9 mouse cellular contexts compared by ENCODE assay signal in genomic region chr1:132046143-132046735, GRCm38 (mm10). TPM values are rescaled to one million over a fixed set of nuclear protein-coding genes. Genes with fewer than 3 reads are reported as not detected.
DNase-seq lines count a peak whose midpoint lies in the region; ATAC-seq lines count a peak whose summit lies in the region.
"Had no signal": no experiment of that assay in that cellular context is flagged by ENCODE, and none has a peak within 500 bp of the region (broad histone marks: within the 10 kb centered on the region; RNA-seq: fewer than 3 reads in every experiment).

No protein-coding gene starts in this region.

- H3K9ac ChIP-seq in heart, embryonic 11.5 days (ENCODE audit: low read depth, low read length): no peak overlapping the region
- no peak overlapping the region for H3K9ac ChIP-seq in intestine, embryonic 15.5 days
- no peak overlapping the region for H3K9ac ChIP-seq in midbrain, embryonic 14.5 days (replicated peaks; ENCODE audit: low read length)
- H3K9ac ChIP-seq: midbrain, embryonic 12.5 days had no signal

- ATAC-seq in heart, embryonic 11.5 days (replicated peaks; ENCODE audit: insufficient number of reproducible peaks, low FRiP score, low TSS enrichment): no peak
- 0 out of 2 replicates have a peak, but pooled peaks have one; percentile 61 for ATAC-seq in intestine, embryonic 15.5 days
- peak; percentile 40; the same call in 1 of the 2 replicates for ATAC-seq in midbrain, embryonic 14.5 days (ENCODE audit: low FRiP score, low TSS enrichment)

- no peaks in the 10 kb centered on the region for H3K9me3 ChIP-seq in heart, embryonic 11.5 days (replicated peaks; ENCODE audit: control insufficient read depth, low read length)
- no peaks in the 10 kb centered on the region for H3K9me3 ChIP-seq in intestine, embryonic 15.5 days
- no peaks in the 10 kb centered on the region for H3K9me3 ChIP-seq in limb, embryonic 10.5 days (replicated peaks)
- H3K9me3 ChIP-seq in midbrain, embryonic 14.5 days (ENCODE audit: control insufficient read depth, low read length): no peaks in the 10 kb centered on the region
- H3K9me3 ChIP-seq: midbrain, embryonic 12.5 days had no signal

- DNase-seq in heart, adult 11 months: peak; percentile 96
- DNase-seq in cerebellum, adult 9-10 months: peak; percentile 69
- DNase-seq in gastrocnemius, adult 18-20 months (ENCODE audit: low spot score): peak; percentile 65
- DNase-seq in limb, embryonic 10.5 days (ENCODE audit: low spot score): peak; percentile 80
- DNase-seq in midbrain, embryonic 14.5 days: peak; percentile 84
- peak; percentile 56 for DNase-seq in spleen, adult 12 weeks (ENCODE audit: low spot score)

- H3K27me3 ChIP-seq in heart, embryonic 11.5 days (ENCODE audit: control insufficient read depth, insufficient read depth, low read length): no peaks in the 10 kb centered on the region
- H3K27me3 ChIP-seq in intestine, embryonic 15.5 days (replicated peaks): no peaks in the 10 kb centered on the region
- H3K27me3 ChIP-seq in limb, embryonic 10.5 days (ENCODE audit: low read depth, poor library complexity, severe bottlenecking): no peaks in the 10 kb centered on the region
- H3K27me3 ChIP-seq in midbrain, embryonic 14.5 days (ENCODE audit: control insufficient read depth, insufficient read depth, low read length): no peaks in the 10 kb centered on the region
- H3K27me3 ChIP-seq: midbrain, embryonic 12.5 days had no signal

- no peaks in the 10 kb centered on the region for H3K36me3 ChIP-seq in heart, embryonic 11.5 days (ENCODE audit: control insufficient read depth, insufficient read depth, low read length)
- no peaks in the 10 kb centered on the region for H3K36me3 ChIP-seq in intestine, embryonic 15.5 days
- no peaks in the 10 kb centered on the region for H3K36me3 ChIP-seq in limb, embryonic 10.5 days
- no peaks in the 10 kb centered on the region for H3K36me3 ChIP-seq in midbrain, embryonic 14.5 days (ENCODE audit: control insufficient read depth, insufficient read depth, low read length)
- H3K36me3 ChIP-seq: midbrain, embryonic 12.5 days had no signal

- H3K4me1 ChIP-seq in heart, embryonic 11.5 days (ENCODE audit: control insufficient read depth, insufficient read depth, low read length): no peaks in the 10 kb centered on the region
- H3K4me1 ChIP-seq in intestine, embryonic 15.5 days (replicated peaks): no peaks in the 10 kb centered on the region
- H3K4me1 ChIP-seq in limb, embryonic 10.5 days: no peaks in the 10 kb centered on the region
- no peaks in the 10 kb centered on the region for H3K4me1 ChIP-seq in midbrain, embryonic 14.5 days (ENCODE audit: control insufficient read depth, insufficient read depth, low read length)
- H3K4me1 ChIP-seq: midbrain, embryonic 12.5 days had no signal

- H3K4me2 ChIP-seq in heart, embryonic 11.5 days: no peak overlapping the region
- H3K4me2 ChIP-seq in intestine, embryonic 15.5 days (replicated peaks): no peak overlapping the region
- H3K4me2 ChIP-seq in midbrain, embryonic 14.5 days (ENCODE audit: low read length): no peak overlapping the region
- H3K4me2 ChIP-seq: midbrain, embryonic 12.5 days had no signal

- no peak overlapping the region for H3K4me3 ChIP-seq in heart, embryonic 11.5 days (ENCODE audit: low read depth, low read length)
- no peak overlapping the region for H3K4me3 ChIP-seq in intestine, embryonic 15.5 days (replicated peaks)
- no peak overlapping the region for H3K4me3 ChIP-seq in limb, embryonic 10.5 days
- no peak overlapping the region for H3K4me3 ChIP-seq in midbrain, embryonic 14.5 days (replicated peaks; ENCODE audit: low read depth, low read length)
- H3K4me3 ChIP-seq: midbrain, embryonic 12.5 days had no signal

- WGBS in heart, embryonic 11.5 days (ENCODE audit: insufficient replicate concordance): 20% methylated on average over 15 of the region's 15 CpGs
- 20% methylated on average over 15 of the region's 15 CpGs for WGBS in intestine, embryonic 15.5 days
- 24% methylated on average over 15 of the region's 15 CpGs for WGBS in limb, embryonic 10.5 days
- WGBS in midbrain, embryonic 14.5 days: 28% methylated on average over 15 of the region's 15 CpGs

- H3K27ac ChIP-seq in heart, embryonic 11.5 days (ENCODE audit: low read depth, low read length): no peak overlapping the region
- no peak overlapping the region for H3K27ac ChIP-seq in intestine, embryonic 15.5 days
- no peak overlapping the region for H3K27ac ChIP-seq in limb, embryonic 10.5 days
- H3K27ac ChIP-seq in midbrain, embryonic 14.5 days (replicated peaks; ENCODE audit: low read depth, low read length): no peak overlapping the region
- H3K27ac ChIP-seq: midbrain, embryonic 12.5 days had no signal

RNA-seq across cellular contexts. Expression of gene Mfsd4a, which starts 21.6 kb away (rescaled TPM):
- polyA plus RNA-seq in heart, embryonic 11.5 days (2014; fragmentation: Nextera tagmentation; extraction: Ambion mirVana): 8.1 and 11.1 TPM in 2 replicates
- total RNA-seq in gastrocnemius, adult 18-20 months (2021): 10 to 100 TPM; 12.1 to 14.6 TPM
- polyA plus RNA-seq in intestine, embryonic 15.5 days (2015; fragmentation: Nextera tagmentation; extraction: Ambion mirVana): 8.7 and 10.3 TPM in 2 replicates
- polyA plus RNA-seq in limb, embryonic 10.5 days (2016; fragmentation: Nextera tagmentation; extraction: Ambion mirVana): 9.5 and 13.4 TPM in 2 replicates
- 7.5 and 10.2 TPM in 2 replicates for polyA plus RNA-seq in midbrain, embryonic 14.5 days (2014; fragmentation: Nextera tagmentation; extraction: Ambion mirVana)

RNA-seq across cellular contexts. Expression of gene Elk4, which starts 38.8 kb away (rescaled TPM):
- polyA plus RNA-seq in heart, embryonic 11.5 days (2014; fragmentation: Nextera tagmentation; extraction: Ambion mirVana): 18.0 and 21.0 TPM in 2 replicates
- 10 to 100 TPM; 70.3 to 82.8 TPM for total RNA-seq in gastrocnemius, adult 18-20 months (2021)
- 15.2 and 16.0 TPM in 2 replicates for polyA plus RNA-seq in intestine, embryonic 15.5 days (2015; fragmentation: Nextera tagmentation; extraction: Ambion mirVana)
- 10.6 and 15.2 TPM in 2 replicates for polyA plus RNA-seq in limb, embryonic 10.5 days (2016; fragmentation: Nextera tagmentation; extraction: Ambion mirVana)
- polyA plus RNA-seq in midbrain, embryonic 14.5 days (2014; fragmentation: Nextera tagmentation; extraction: Ambion mirVana): 14.4 and 17.1 TPM in 2 replicates
